Mouse (Mus musculus) liver, adult 2 months (tissue): ENCODE measurements at regions not wholly inside any gene's neighbourhood (a gene's known extent, or its start where the extent isn't known, plus 50 kb on each side); places are given as distances from the start of the nearest gene placed in this dataset.

Source experiments
- DNase-seq: peaks from one replicate; pipeline ENCODE4 v3.0.0-alpha.2; 2011; ENCODE audit warnings: low read depth, low spot score; ENCODE audit errors: extremely low read depth
- H3K27ac ChIP-seq: fragments of 200-500 bp; replicated peaks from 2 replicates; pipeline ENCODE4 v1.5.1; 2012; ENCODE audit warnings: low read depth, mild to moderate bottlenecking, control low read depth, inconsistent platforms, low read length; ENCODE audit not compliant: insufficient read depth
- H3K27me3 ChIP-seq: fragments of 200-500 bp; 2 replicates; pipeline ENCODE4 v1.6.1; 2012; ENCODE audit warnings: mild to moderate bottlenecking, moderate library complexity, low read length, inconsistent platforms; ENCODE audit not compliant: control insufficient read depth, insufficient read depth
- H3K36me3 ChIP-seq: fragments of 200-500 bp; 2 replicates; pipeline ENCODE4 v1.6.1; 2012; ENCODE audit warnings: low read length, inconsistent platforms; ENCODE audit not compliant: control insufficient read depth, insufficient read depth
- H3K4me1 ChIP-seq: fragments of 200-500 bp; 2 replicates; pipeline ENCODE4 v1.6.1; 2011; ENCODE audit warnings: low read length; ENCODE audit not compliant: control insufficient read depth, insufficient read depth
- H3K4me3 ChIP-seq: fragments of 200-500 bp; 2 replicates; pipeline ENCODE4 v1.5.1; 2011; ENCODE audit warnings: low read depth, mild to moderate bottlenecking, control low read depth, low read length, moderate library complexity; ENCODE audit not compliant: insufficient read depth
- H3K79me2 ChIP-seq: fragments of 200-500 bp; 2 replicates; pipeline ENCODE4 v1.6.1; 2012; ENCODE audit warnings: inconsistent platforms, mild to moderate bottlenecking, low read length, moderate library complexity; ENCODE audit not compliant: control insufficient read depth, insufficient read depth
- H3K9ac ChIP-seq: fragments of 200-500 bp; 2 replicates; pipeline ENCODE4 v1.6.1; 2012; ENCODE audit warnings: low read depth, mild to moderate bottlenecking, control low read depth, inconsistent platforms, low read length
- CTCF ChIP-seq: fragments of 200-500 bp; IDR thresholded peaks from 2 replicates; pipeline ENCODE4 v1.5.1; 2011; ENCODE audit warnings: low read depth, low read length, control low read depth
- POLR2A ChIP-seq: fragments of 200-500 bp; IDR thresholded peaks from 2 replicates; pipeline ENCODE4 v1.6.1; 2011; ENCODE audit warnings: low read length, control low read depth; ENCODE audit not compliant: insufficient read depth; ENCODE audit errors: extremely low read depth
- WGBS: fragments of 180-500 bp; shearing (Covaris S2); methylation state at CpG from one replicate; pipeline ENCODE4 v1.1.7; 2018; 5-methylcytosine and 5-hydroxymethylcytosine counted together

DNA sequence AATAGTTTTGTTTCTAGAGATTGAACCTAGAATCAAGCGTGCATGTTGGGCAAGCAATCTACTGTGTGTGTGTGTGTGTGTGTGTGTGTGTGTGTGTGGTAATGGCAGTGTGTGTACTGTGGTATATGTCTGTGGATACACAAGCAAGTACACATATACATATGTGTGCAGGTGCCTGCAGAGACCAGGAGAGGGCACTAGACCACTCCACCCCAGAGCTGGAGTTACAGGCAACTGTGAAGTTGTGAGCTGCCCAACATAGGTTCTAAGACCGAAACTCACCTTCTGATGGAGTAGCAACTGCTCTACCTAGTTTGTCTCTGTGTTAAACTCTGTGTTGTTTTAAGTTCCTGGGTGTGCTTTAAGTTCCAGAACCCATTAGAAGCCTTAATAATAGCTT, 177.7 kb upstream of the Lrig3 start:
- no peak overlapping the region for H3K4me3 ChIP-seq
- H3K27me3 ChIP-seq = no peaks in the 10 kb centered on the region
- no peaks in the 10 kb centered on the region for H3K79me2 ChIP-seq
- TF ChIP-seq CTCF (peak; percentile 31), POLR2A (no peak)
- no peaks in the 10 kb centered on the region for H3K36me3 ChIP-seq
- WGBS = 97% methylated on average over 2 of the region's 2 CpGs
- H3K4me1 ChIP-seq = peaks cover 10% of the 10 kb centered on the region
- no peak overlapping the region for H3K27ac ChIP-seq
- DNase-seq = no peak
- H3K9ac ChIP-seq = no peak overlapping the region

DNA sequence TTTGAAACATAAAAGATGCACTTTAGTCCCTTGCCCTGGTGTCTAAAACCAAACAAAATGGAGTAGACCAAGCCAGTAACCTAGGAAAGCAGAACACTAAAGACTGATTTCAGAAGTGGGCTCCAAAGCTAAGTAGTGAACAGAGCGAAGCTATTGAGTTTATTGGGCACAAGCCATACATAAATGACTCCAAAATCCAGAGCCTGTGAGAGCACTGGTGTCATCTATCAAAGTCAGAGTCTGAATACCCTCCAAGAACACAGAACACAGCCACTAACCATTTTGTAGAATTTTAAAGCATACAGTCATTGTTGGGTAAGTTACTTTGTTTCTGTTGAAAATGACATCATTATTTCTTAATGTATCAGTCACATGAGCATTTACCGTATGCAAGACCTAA, 175.0 kb upstream of the Lrig3 start:
- no peak overlapping the region for H3K4me3 ChIP-seq
- no peaks in the 10 kb centered on the region for H3K27me3 ChIP-seq
- 92% methylated on average over 2 of the region's 2 CpGs for WGBS
- no peak for TF ChIP-seq POLR2A
- TF ChIP-seq CTCF = no peak
- peaks cover 4% of the 10 kb centered on the region; the same call in 1 of the 2 replicates for H3K4me1 ChIP-seq
- no peaks in the 10 kb centered on the region for H3K36me3 ChIP-seq
- H3K79me2 ChIP-seq = no peaks in the 10 kb centered on the region
- no peak for DNase-seq
- no peak overlapping the region for H3K27ac ChIP-seq
- H3K9ac ChIP-seq = no peak overlapping the region

DNA sequence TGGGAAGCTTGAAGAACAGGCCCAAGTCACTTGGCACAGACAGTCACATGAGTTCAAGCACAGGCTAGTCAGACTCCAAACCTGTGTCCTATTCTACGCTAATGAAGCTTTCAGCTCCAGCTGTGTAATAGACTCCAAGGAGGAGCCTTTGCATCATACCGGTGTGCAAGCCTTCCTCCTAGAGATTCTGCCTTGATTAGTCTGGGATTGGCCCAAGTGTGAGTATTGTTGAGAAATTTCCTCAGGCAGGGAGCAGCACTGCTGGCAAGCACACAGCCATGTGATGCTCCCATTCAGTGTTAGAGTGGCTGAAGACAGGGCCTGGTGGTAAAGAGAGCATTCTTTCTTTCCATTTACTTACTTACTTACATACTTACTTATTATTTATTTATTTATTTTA, 171.5 kb upstream of the Lrig3 start:
- DNase-seq = no peak
- Histone ChIP-seq H3K4me3 (no peak overlapping the region), H3K27ac (no peak overlapping the region), H3K9ac (no peak overlapping the region), H3K27me3 (0 out of 2 replicates have a peak, but pooled peaks cover 2% of the 10 kb centered on the region), H3K36me3 (no peaks in the 10 kb centered on the region), H3K79me2 (no peaks in the 10 kb centered on the region), H3K4me1 (no peaks in the 10 kb centered on the region)
- WGBS = 100% methylated on average over 2 of the region's 2 CpGs
- TF ChIP-seq POLR2A (no peak), CTCF (no peak)

DNA sequence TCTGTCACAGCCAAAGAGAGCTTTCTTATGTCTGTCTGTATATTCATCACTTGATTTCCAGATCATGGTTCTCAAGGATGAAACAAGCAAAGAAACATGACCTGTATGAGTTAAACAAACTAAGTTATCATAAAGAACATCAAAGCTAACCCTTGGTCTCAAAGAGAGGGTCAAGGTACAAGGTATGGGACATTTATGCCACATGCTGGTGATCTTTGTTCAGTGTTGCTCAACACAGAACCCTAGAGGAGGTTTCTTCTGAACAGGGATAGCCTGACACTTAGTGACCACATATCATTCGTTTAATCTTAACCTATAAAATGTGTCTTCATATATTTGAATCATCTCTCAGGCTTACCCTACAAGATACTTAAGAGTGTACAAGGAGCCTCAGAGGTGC, 170.6 kb upstream of the Lrig3 start:
- H3K9ac ChIP-seq = no peak overlapping the region
- H3K27me3 ChIP-seq = 0 out of 2 replicates have a peak, but pooled peaks cover 2% of the 10 kb centered on the region
- H3K27ac ChIP-seq = no peak overlapping the region
- DNase-seq = peak; percentile 33
- 44% methylated on average over 1 of the region's 1 CpGs for WGBS
- TF ChIP-seq POLR2A (no peak), CTCF (no peak)
- H3K36me3 ChIP-seq = no peaks in the 10 kb centered on the region
- no peaks in the 10 kb centered on the region for H3K4me1 ChIP-seq
- H3K79me2 ChIP-seq = no peaks in the 10 kb centered on the region
- H3K4me3 ChIP-seq = no peak overlapping the region

DNA sequence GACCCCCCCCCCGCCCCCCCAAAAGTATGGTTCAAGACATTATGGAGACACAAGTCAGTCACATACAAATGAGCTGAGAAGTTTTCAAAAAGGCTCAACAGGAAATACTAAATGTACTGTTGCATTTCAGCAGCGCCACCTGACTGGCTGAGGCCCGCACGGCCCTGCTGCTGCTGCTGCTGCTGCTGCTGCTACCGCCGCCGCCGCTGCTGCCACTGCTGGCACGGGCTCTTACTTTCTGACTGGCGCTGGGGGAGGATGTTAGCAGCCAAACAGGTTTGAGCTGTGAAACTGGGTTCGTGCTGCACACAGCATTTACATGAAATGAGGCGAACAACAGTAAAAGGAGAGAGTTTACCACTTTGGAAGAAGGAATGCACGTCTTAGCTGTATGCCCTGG, 167.3 kb upstream of the Lrig3 start:
- no peak overlapping the region for H3K9ac ChIP-seq
- no peaks in the 10 kb centered on the region for H3K4me1 ChIP-seq
- H3K36me3 ChIP-seq = no peaks in the 10 kb centered on the region
- no peak for DNase-seq
- 57% methylated on average over 13 of the region's 13 CpGs for WGBS
- H3K27me3 ChIP-seq = 0 out of 2 replicates have a peak, but pooled peaks cover 2% of the 10 kb centered on the region
- H3K27ac ChIP-seq = no peak overlapping the region
- H3K4me3 ChIP-seq = no peak overlapping the region
- TF ChIP-seq POLR2A = no peak
- no peak for TF ChIP-seq CTCF
- no peaks in the 10 kb centered on the region for H3K79me2 ChIP-seq

DNA sequence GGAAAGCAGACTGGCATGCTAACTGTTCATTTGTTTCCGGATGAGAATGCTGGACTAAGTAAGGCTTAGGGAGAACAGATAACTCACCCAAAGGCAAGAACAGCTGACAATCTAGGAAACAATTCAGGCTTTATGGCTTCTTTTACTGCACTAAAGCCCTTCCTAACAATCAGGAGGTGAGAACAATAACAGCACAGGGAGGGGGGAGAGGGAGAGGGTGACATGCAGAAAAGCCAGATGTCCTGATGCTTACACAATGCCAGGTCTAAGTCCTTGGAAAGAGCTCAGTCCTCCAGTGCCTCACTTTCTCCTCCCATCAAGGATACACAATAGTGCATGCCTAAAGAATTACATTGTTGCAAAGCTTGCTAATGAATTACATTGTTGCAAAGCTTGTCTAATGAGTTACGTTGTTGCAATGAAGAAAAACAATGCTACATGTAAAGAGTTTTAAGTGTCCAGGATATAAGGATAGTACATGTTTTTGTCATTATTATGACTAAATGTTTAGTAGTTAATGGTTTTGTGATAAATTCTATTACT, 165.3 kb upstream of the Lrig3 start:
- H3K79me2 ChIP-seq = no peaks in the 10 kb centered on the region
- no peaks in the 10 kb centered on the region for H3K36me3 ChIP-seq
- no peak overlapping the region for H3K27ac ChIP-seq
- no peak overlapping the region for H3K4me3 ChIP-seq
- 0 out of 2 replicates have a peak, but pooled peaks cover 2% of the 10 kb centered on the region for H3K27me3 ChIP-seq
- TF ChIP-seq POLR2A = no peak
- no peak for TF ChIP-seq CTCF
- H3K9ac ChIP-seq = no peak overlapping the region
- no peaks in the 10 kb centered on the region for H3K4me1 ChIP-seq
- 86% methylated on average over 2 of the region's 2 CpGs for WGBS
- no peak for DNase-seq
